Mouse (Mus musculus) thymus, adult 2 months (tissue): Measurements from ENCODE around the gene Tekt2.

Experiments used
- CTCF ChIP-seq: fragments of 200-500 bp; IDR thresholded peaks from 2 replicates; pipeline ENCODE4 v1.5.1; 2012; ENCODE audit warnings: mild to moderate bottlenecking, control low read depth, low read length, moderate library complexity, borderline replicate concordance; ENCODE audit not compliant: control insufficient read depth, poor library complexity, insufficient read depth; ENCODE audit errors: extremely low read depth
- POLR2A ChIP-seq: fragments of 200-500 bp; IDR thresholded peaks from 2 replicates; pipeline ENCODE4 v1.6.1; 2012; ENCODE audit warnings: mild to moderate bottlenecking, low read length, control low read depth, moderate library complexity; ENCODE audit not compliant: control insufficient read depth, poor library complexity, insufficient read depth; ENCODE audit errors: extremely low read depth

DNA sequence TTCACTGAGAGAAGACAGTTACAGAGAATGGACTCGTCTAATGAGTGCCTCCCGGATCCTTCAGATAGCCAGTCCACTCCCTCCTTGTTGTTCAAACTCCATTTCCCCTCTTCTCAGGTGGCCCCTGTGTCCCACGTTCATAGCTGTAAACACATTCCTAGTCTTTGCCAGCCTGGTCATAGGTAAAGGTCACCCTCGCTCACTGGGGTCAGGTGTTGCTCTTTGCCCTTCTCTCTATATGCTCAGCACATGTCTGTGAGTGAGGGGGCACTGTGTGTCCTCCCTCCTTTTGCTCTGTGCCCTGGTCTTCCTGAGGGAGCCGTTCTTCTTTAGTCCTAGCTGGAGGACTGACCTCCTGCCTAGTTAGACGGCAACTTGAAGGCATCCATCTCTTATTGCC, 5.7 kb downstream of the Tekt2 start:
- no peak for TF ChIP-seq POLR2A
- TF ChIP-seq CTCF = no peak
